Mouse (Mus musculus) small intestine, adult 2 months (tissue): ENCODE measurements around the gene Ears2.

Experiments
- CTCF ChIP-seq: fragments of 200-500 bp; IDR thresholded peaks from 2 replicates; pipeline ENCODE4 v1.5.1; 2012; ENCODE audit warnings: low read depth, mild to moderate bottlenecking, control low read depth, inconsistent platforms, low read length, moderate library complexity, mixed read lengths; ENCODE audit not compliant: insufficient replicate concordance, insufficient read length; ENCODE audit errors: extremely low read depth
- POLR2A ChIP-seq: fragments of 200-500 bp; IDR thresholded peaks from 2 replicates; pipeline ENCODE4 v1.6.1; 2012; ENCODE audit warnings: low read depth, mild to moderate bottlenecking, control low read depth, inconsistent platforms, low read length, moderate library complexity

- TF ChIP-seq CTCF, result no peak
- TF ChIP-seq POLR2A, result no peak
Observed at GRCm38 (mm10) chr7:122065656-122066055, 1.4 kb downstream of the Ears2 start.
